Mouse (Mus musculus) ES-Bruce4 (cell line): ENCODE data around the gene Rtkn. TPM values are rescaled to one million over a fixed set of nuclear protein-coding genes. Genes with fewer than 3 reads are reported as not detected.
A peak's percentile ranks its signal among the peaks of the same experiment; 100 is the strongest.

Experiments
- H3K27ac ChIP-seq: 2 replicates; pipeline ENCODE4 v1.5.1; 2012; ENCODE audit warnings: low read length, inconsistent platforms; ENCODE audit not compliant: insufficient read depth
- H3K27me3 ChIP-seq: 2 replicates; pipeline ENCODE4 v1.6.1; 2012; ENCODE audit warnings: mild to moderate bottlenecking, low read length, inconsistent platforms; ENCODE audit not compliant: control insufficient read depth, poor library complexity, insufficient read depth, severe bottlenecking
- H3K36me3 ChIP-seq: 2 replicates; pipeline ENCODE4 v1.6.1; 2012; ENCODE audit warnings: inconsistent platforms, mild to moderate bottlenecking, low read length, moderate library complexity; ENCODE audit not compliant: control insufficient read depth, poor library complexity, insufficient read depth, severe bottlenecking
- H3K4me1 ChIP-seq: one replicate; pipeline ENCODE4 v1.8.1; 2011; ENCODE audit warnings: low read length; ENCODE audit not compliant: control insufficient read depth, insufficient read depth
- H3K4me3 ChIP-seq: 2 replicates; pipeline ENCODE4 v1.5.1; 2011; ENCODE audit warnings: low read depth, mild to moderate bottlenecking, low read length
- H3K9ac ChIP-seq: 2 replicates; pipeline ENCODE4 v1.6.1; 2012; ENCODE audit warnings: low read depth, mild to moderate bottlenecking, inconsistent platforms; ENCODE audit not compliant: poor library complexity, severe bottlenecking
- H3K9me3 ChIP-seq: replicated peaks from 2 replicates; pipeline ENCODE4 v1.6.1; 2012; ENCODE audit warnings: mild to moderate bottlenecking, low read length, inconsistent platforms; ENCODE audit not compliant: control insufficient read depth, poor library complexity, insufficient read depth, severe bottlenecking
- CTCF ChIP-seq: IDR thresholded peaks from one replicate; pipeline ENCODE4 v1.8.1; 2011; ENCODE audit warnings: low read depth, low read length
- EP300 ChIP-seq: IDR thresholded peaks from 2 replicates; pipeline ENCODE4 v1.6.1; 2011; ENCODE audit warnings: low read depth, low read length; ENCODE audit not compliant: insufficient read depth
- POLR2A ChIP-seq: IDR thresholded peaks from one replicate; pipeline ENCODE4 v1.8.1; 2011; ENCODE audit warnings: low read length; ENCODE audit not compliant: insufficient read depth
- polyA plus RNA-seq: library from polyadenylated mRNA; stranded (reverse); fragments of >200 nt; gene quantifications from 2 replicates; pipeline ENCODE4 v1.2.4, GENCODE M21; 2011; ENCODE audit warnings: low read depth; ENCODE audit not compliant: missing spikeins, insufficient read depth, insufficient read length

The Rtkn gene
- polyA plus RNA-seq = 10.4 and 10.5 TPM in 2 replicates

DNA sequence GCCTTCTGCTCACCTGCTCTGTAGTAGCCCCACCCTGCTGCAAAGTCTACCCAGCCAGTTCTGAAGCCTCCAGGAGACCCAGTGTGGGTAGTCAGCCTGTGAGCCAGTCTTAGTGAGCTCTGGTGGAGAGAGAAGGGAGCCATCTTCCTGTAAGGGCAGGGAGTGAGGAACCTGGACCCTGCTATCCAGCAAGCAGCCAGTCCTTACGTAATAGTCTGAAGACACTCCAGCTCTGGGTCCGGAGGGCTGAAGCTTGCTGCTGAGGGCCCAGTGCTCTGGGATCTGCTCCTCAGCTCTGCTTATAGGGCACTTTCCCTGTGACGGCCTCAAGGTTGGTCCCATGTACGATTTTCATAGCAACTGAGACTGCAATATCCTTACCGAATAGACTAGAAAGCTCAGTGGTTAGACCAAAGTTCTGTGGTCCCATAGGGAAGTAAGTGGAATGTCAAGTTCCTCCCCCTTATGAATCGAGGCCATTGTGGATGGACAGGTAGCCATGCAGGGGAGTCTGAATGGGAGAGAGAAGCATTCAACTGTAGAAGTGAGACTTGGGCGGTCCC lies at the start of gene Rtkn:
TSS of gene Rtkn (plus strand) at position 513 of the 563 bp plus-strand sequence.
- no peak for TF ChIP-seq CTCF
- TF ChIP-seq POLR2A = no peak
- TF ChIP-seq EP300 = no peak
- H3K9me3 ChIP-seq = no peaks in the 10 kb centered on the region
- peaks cover 4% of the 10 kb centered on the region for H3K4me1 ChIP-seq
- peak within 1 kb of the TSS; percentile 26 for H3K9ac ChIP-seq
- H3K27ac ChIP-seq = no peak within 1 kb of the TSS
- no peaks in the 10 kb centered on the region for H3K36me3 ChIP-seq
- no peaks in the 10 kb centered on the region for H3K27me3 ChIP-seq
- peak within 1 kb of the TSS; percentile 48 for H3K4me3 ChIP-seq

DNA sequence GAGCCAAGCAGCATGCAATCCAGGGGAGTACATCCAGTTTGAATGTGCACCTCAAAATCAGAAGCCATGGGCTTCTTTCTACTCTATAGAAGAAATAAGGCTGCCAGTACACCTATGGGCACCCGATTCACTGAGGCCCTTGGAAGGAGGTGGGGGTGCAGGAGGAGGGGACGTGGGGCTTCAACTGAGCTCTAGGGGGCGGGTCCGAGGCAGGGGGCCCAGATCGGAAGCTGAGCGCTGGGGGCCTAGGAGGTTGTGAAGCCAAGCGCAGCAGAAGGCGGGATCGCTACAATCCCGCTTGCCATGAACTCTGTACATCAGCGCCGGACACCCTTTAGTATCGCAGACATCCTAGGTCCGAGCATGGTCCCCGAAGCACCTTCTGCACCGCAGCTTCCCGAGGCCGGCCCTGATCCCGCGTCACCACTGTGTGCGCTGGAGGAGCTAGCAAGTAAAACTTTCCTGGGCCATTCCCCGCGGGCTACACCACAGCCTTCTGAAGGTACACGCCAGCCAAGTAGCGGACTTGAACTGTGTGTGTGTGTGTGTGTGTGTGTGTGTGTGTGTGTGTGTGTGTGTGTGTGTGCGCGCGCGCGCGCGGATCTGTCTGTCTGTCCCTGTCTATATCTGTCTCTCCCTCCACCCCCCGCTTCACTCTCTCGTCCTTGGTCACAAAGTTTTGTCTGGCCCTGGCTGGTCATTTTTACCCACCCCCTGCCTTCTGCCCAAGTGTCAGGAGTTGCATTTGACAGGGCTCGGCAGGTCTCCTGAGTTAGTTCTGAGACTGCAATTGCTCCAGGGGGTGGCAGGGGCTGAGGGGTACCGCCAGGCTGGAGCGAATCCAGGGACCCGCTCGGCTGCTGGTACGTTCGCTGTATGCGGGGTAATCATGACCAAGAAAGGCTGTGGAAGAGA lies 48.9 kb upstream of the Rtkn start, which contains the start of gene Lbx2:
TSS of gene Lbx2 (plus strand) at position 247 of the 915 bp plus-strand sequence.
- peak within 1 kb of the TSS; percentile 15; the same call in 1 of the 2 replicates for H3K9ac ChIP-seq
- H3K4me3 ChIP-seq = peak within 1 kb of the TSS; percentile 39
- TF ChIP-seq EP300 (no peak), POLR2A (no peak), CTCF (no peak)
- H3K9me3 ChIP-seq = no peaks in the 10 kb centered on the region
- no peaks in the 10 kb centered on the region for H3K36me3 ChIP-seq
- H3K4me1 ChIP-seq = no peaks in the 10 kb centered on the region
- H3K27ac ChIP-seq = no peak within 1 kb of the TSS
- no peaks in the 10 kb centered on the region for H3K27me3 ChIP-seq

- Histone ChIP-seq H3K27ac (no peak overlapping the region), H3K36me3 (no peaks in the 10 kb centered on the region), H3K4me3 (peak overlapping the region; percentile 39), H3K27me3 (no peaks in the 10 kb centered on the region), H3K4me1 (no peaks in the 10 kb centered on the region), H3K9ac (peak overlapping the region; percentile 40), H3K9me3 (no peaks in the 10 kb centered on the region)
- TF ChIP-seq CTCF (no peak), EP300 (no peak), POLR2A (no peak)
Measured at GRCm38 (mm10) chr6:83087205-83087925, 47.9 kb upstream of the Rtkn start.

- H3K27me3 ChIP-seq = no peaks in the 10 kb centered on the region
Measured at GRCm38 (mm10) chr6:83087926-83088260, 47.4 kb upstream of the Rtkn start.

DNA sequence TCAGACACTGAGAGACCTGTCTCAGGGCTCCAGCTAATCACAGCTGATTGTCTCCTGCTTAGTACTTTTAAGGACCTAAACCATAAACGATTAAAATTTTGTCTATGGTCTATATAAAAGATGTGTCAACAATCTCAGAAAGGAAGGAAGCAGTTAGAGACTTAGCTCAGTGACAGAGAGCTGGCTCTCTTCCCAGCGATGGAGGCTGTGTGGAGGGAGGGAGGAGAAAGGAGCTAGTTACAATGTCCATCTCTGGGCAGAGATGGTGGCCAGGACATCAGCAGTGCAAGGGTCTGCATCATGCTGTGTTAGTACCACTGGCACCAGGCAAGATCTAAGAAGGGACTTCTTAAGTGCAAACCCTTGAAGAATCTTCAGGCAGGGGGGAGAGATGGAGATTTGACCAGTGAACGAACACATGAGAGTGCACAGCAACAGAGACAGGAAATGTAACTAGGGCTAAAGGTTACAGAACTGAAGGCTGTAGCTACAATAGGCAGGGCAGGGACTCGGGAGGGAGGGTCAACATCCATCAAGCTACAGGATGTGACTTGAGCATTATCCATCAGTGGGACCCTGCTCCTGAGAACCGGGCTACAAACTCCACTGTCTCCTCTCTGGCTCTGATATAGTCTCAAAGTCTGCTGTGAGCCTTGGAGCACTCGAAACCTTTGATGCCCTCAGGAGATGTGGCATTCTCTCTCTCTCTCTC lies 42.7 kb upstream of the Rtkn start:
- Histone ChIP-seq H3K36me3 (no peaks in the 10 kb centered on the region), H3K9ac (no peak overlapping the region), H3K4me3 (no peak overlapping the region), H3K27me3 (no peaks in the 10 kb centered on the region), H3K4me1 (no peaks in the 10 kb centered on the region), H3K9me3 (no peaks in the 10 kb centered on the region), H3K27ac (no peak overlapping the region)
- TF ChIP-seq EP300 = no peak
- no peak for TF ChIP-seq CTCF
- no peak for TF ChIP-seq POLR2A

More at GRCm38 (mm10) chr6:83087926-83088260, 47.4 kb upstream of the Rtkn start:
- Histone ChIP-seq H3K4me1 (no peaks in the 10 kb centered on the region), H3K36me3 (no peaks in the 10 kb centered on the region), H3K9ac (peak overlapping the region; percentile 40; the same call in 1 of the 2 replicates), H3K4me3 (peak overlapping the region; percentile 39), H3K27ac (no peak overlapping the region), H3K9me3 (no peaks in the 10 kb centered on the region)
- no peak for TF ChIP-seq CTCF
